Mouse (Mus musculus): ENCODE results near the gene Glrx3. TPM values are rescaled to one million over a fixed set of nuclear protein-coding genes. Genes with fewer than 3 reads are reported as not detected.

The Glrx3 gene
- 196 and 218 TPM in 2 replicates for polyA plus RNA-seq (2015; fragmentation: Nextera tagmentation; extraction: Ambion mirVana)

DNA sequence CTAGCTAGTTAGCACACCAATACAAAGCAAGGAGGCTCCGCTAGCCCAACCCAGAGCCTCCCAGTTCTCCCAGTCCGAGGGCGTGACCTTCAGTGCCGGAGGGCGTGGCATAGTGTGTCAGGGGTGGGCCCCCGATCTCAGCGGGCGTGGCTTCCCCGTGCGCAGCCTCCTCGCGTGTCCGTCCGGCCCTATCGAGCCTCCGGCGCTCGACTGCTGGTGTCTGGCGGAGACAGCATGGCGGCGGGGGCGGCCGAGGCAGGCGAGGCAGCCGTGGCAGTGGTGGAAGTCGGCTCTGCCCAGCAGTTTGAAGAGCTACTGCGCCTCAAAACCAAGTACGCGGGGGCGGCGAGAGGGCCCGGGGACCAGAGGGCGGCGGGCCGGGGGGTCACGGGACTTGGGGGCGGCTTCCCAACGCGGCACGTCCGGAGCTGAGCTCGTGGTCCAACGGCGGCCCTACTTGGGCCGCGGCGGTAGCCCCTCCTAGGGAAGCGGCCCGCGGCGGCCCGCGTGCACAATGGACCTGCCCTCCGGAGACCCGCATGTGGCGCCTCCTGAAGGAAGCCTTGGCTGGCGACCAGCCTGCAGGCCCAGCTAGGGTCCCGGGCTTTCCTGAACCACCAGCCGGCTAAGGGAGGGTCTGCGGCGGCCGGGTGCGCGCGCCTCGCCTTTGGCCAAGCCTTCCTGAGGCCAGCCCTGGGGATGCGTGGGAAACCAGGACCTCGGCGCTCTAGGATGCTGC is at the start of gene Glrx3:
Gene Glrx3, plus strand, starts transcription at position 175 of the 739 bp plus-strand sequence.
- H3K36me3 ChIP-seq (ENCODE audit: control insufficient read depth, insufficient read depth, low read length): 0 out of 2 replicates have a peak, but pooled peaks cover 3% of the 10 kb centered on the region
- 1% methylated on average over 69 of the region's 69 CpGs for WGBS
- peak within 1 kb of the TSS; percentile 96 for H3K9ac ChIP-seq (ENCODE audit: low read length)
- H3K4me2 ChIP-seq (ENCODE audit: low read depth, low read length): peak within 1 kb of the TSS; percentile 80
- H3K9me3 ChIP-seq (replicated peaks; ENCODE audit: control insufficient read depth, low read length): no peaks in the 10 kb centered on the region
- H3K27me3 ChIP-seq (ENCODE audit: control insufficient read depth, insufficient read depth, low read length): no peaks in the 10 kb centered on the region
- peak within 1 kb of the TSS; percentile 89 for H3K27ac ChIP-seq (ENCODE audit: low read length)
- H3K4me1 ChIP-seq (ENCODE audit: control insufficient read depth, insufficient read depth, low read length): peaks cover 15% of the 10 kb centered on the region
- peak within 1 kb of the TSS; percentile 99 for H3K4me3 ChIP-seq (replicated peaks; ENCODE audit: low read length)
- peak; percentile 98 for ATAC-seq (ENCODE audit: insufficient read depth, low FRiP score)

DNA sequence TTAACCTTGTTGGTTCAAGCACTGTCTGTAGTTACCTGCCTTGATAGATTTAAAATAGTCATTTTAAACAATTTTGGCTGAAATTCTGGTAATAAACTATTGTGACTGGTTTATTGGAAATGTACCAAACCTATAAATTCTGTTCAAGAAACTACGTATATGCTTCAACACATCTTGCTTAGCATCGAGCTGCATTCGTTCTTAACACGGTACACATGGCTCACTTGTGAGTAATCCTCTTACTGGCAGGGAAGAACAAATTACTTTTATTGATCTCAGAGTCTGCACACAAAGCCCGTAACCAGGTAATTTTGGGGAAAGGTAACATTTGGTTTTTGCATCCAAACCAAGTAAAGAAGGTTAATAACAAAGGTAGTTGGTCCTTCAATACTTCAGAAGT is 49.6 kb upstream of the Glrx3 start:
- no peaks in the 10 kb centered on the region for H3K9me3 ChIP-seq (replicated peaks; ENCODE audit: control insufficient read depth, low read length)
- no peak for ATAC-seq (ENCODE audit: insufficient read depth, low FRiP score)
- 75% methylated on average over 5 of the region's 5 CpGs for WGBS

GRCm38 (mm10) chr7:137395421-137395820 is 42.0 kb upstream of the Glrx3 start:
- H3K4me2 ChIP-seq (ENCODE audit: low read depth, low read length): no peak overlapping the region
- no peak overlapping the region for H3K27ac ChIP-seq (ENCODE audit: low read length)
- H3K9me3 ChIP-seq (replicated peaks; ENCODE audit: control insufficient read depth, low read length): no peaks in the 10 kb centered on the region
- no peak overlapping the region for H3K9ac ChIP-seq (ENCODE audit: low read length)
- ATAC-seq (ENCODE audit: insufficient read depth, low FRiP score): no peak
- no peak overlapping the region for H3K4me3 ChIP-seq (replicated peaks; ENCODE audit: low read length)
- no peaks in the 10 kb centered on the region for H3K27me3 ChIP-seq (ENCODE audit: control insufficient read depth, insufficient read depth, low read length)
- H3K36me3 ChIP-seq (ENCODE audit: control insufficient read depth, insufficient read depth, low read length): no peaks in the 10 kb centered on the region
- H3K4me1 ChIP-seq (ENCODE audit: control insufficient read depth, insufficient read depth, low read length): 0 out of 2 replicates have a peak, but pooled peaks cover 2% of the 10 kb centered on the region
- WGBS: 70% methylated on average over 4 of the region's 4 CpGs

More for the DNA sequence above, 49.6 kb upstream of the Glrx3 start:
- Histone ChIP-seq H3K9ac (ENCODE audit: low read length) (no peak overlapping the region), H3K27me3 (ENCODE audit: control insufficient read depth, insufficient read depth, low read length) (no peaks in the 10 kb centered on the region), H3K4me3 (replicated peaks; ENCODE audit: low read length) (no peak overlapping the region), H3K4me2 (ENCODE audit: low read depth, low read length) (no peak overlapping the region), H3K27ac (ENCODE audit: low read length) (no peak overlapping the region), H3K4me1 (ENCODE audit: control insufficient read depth, insufficient read depth, low read length) (no peaks in the 10 kb centered on the region; the same call in 1 of the 2 replicates), H3K36me3 (ENCODE audit: control insufficient read depth, insufficient read depth, low read length) (no peaks in the 10 kb centered on the region)

GRCm38 (mm10) chr7:137397361-137397910 is 40.0 kb upstream of the Glrx3 start:
- Histone ChIP-seq H3K9ac (ENCODE audit: low read length) (no peak overlapping the region), H3K4me2 (ENCODE audit: low read depth, low read length) (no peak overlapping the region), H3K9me3 (replicated peaks; ENCODE audit: control insufficient read depth, low read length) (no peaks in the 10 kb centered on the region), H3K4me3 (replicated peaks; ENCODE audit: low read length) (no peak overlapping the region), H3K27ac (ENCODE audit: low read length) (no peak overlapping the region), H3K4me1 (ENCODE audit: control insufficient read depth, insufficient read depth, low read length) (0 out of 2 replicates have a peak, but pooled peaks cover 2% of the 10 kb centered on the region), H3K27me3 (ENCODE audit: control insufficient read depth, insufficient read depth, low read length) (no peaks in the 10 kb centered on the region), H3K36me3 (ENCODE audit: control insufficient read depth, insufficient read depth, low read length) (no peaks in the 10 kb centered on the region)
- ATAC-seq (ENCODE audit: insufficient read depth, low FRiP score): no peak
- 91% methylated on average over 8 of the region's 8 CpGs for WGBS

GRCm38 (mm10) chr7:137398973-137399372 is 38.4 kb upstream of the Glrx3 start:
- Histone ChIP-seq H3K4me1 (ENCODE audit: control insufficient read depth, insufficient read depth, low read length) (0 out of 2 replicates have a peak, but pooled peaks cover 2% of the 10 kb centered on the region), H3K9ac (ENCODE audit: low read length) (no peak overlapping the region), H3K4me2 (ENCODE audit: low read depth, low read length) (no peak overlapping the region), H3K36me3 (ENCODE audit: control insufficient read depth, insufficient read depth, low read length) (no peaks in the 10 kb centered on the region), H3K27me3 (ENCODE audit: control insufficient read depth, insufficient read depth, low read length) (no peaks in the 10 kb centered on the region), H3K9me3 (replicated peaks; ENCODE audit: control insufficient read depth, low read length) (no peaks in the 10 kb centered on the region), H3K4me3 (replicated peaks; ENCODE audit: low read length) (no peak overlapping the region), H3K27ac (ENCODE audit: low read length) (no peak overlapping the region)
- ATAC-seq (ENCODE audit: insufficient read depth, low FRiP score): no peak
- WGBS: 91% methylated on average over 4 of the region's 4 CpGs

DNA sequence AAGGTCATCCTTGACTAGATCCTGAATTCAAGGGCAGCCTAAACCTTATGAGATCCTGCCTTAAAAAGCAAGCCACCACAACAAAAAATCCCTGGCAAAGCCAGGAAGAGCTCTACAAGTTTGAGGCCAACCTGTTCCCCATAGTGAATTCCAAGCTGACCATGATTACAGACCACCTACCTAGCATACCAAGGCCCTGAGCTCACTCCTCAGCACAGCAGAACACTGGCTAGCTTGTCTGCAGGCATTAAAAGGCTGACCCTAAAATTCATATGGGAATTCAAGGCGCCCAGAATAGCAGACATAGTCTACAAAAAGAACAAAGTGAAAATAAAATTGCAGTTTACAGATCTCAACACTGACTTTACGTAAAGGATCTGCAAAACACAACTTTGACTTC is 33.3 kb upstream of the Glrx3 start:
- WGBS: 78% methylated on average over 2 of the region's 2 CpGs
- Histone ChIP-seq H3K27ac (ENCODE audit: low read length) (no peak overlapping the region), H3K9ac (ENCODE audit: low read length) (no peak overlapping the region)

DNA sequence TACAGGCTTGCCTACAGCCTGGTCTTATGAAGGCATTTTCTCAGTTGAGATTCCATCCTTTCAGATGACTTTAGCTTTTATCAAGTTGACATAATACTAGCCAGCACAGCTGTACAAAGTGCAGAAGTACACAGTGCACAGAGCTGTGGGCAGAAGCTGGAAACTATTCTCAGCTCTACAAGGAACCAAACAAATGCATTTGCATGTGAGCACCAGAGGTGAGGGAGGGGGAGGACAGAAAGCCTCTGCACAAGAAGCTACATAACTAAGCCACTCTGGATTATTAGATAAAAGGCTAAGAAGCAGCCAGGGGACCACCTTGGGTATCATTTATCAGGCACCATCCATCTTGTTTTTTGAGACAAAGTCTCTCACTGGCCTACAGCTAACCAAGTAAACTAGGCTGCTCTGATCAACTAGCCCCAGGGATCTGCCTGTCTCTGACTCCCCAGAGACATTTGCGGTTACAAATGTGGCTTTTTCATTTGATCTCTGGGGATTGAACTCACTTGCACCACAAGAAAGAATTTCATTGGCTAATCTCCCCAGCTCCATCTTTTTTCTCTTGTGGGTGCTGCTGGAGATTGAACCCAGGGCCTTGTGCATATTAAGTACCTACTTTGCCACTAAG is 29.9 kb upstream of the Glrx3 start:
- Histone ChIP-seq H3K9me3 (replicated peaks; ENCODE audit: control insufficient read depth, low read length) (no peaks in the 10 kb centered on the region), H3K27ac (ENCODE audit: low read length) (no peak overlapping the region), H3K27me3 (ENCODE audit: control insufficient read depth, insufficient read depth, low read length) (no peaks in the 10 kb centered on the region), H3K4me3 (replicated peaks; ENCODE audit: low read length) (no peak overlapping the region), H3K9ac (ENCODE audit: low read length) (no peak overlapping the region), H3K4me2 (ENCODE audit: low read depth, low read length) (no peak overlapping the region), H3K36me3 (ENCODE audit: control insufficient read depth, insufficient read depth, low read length) (no peaks in the 10 kb centered on the region), H3K4me1 (ENCODE audit: control insufficient read depth, insufficient read depth, low read length) (0 out of 2 replicates have a peak, but pooled peaks cover 6% of the 10 kb centered on the region)
- WGBS: 95% methylated on average over 1 of the region's 1 CpGs
- no peak for ATAC-seq (ENCODE audit: insufficient read depth, low FRiP score)

More for the DNA sequence above, 33.3 kb upstream of the Glrx3 start:
- no peaks in the 10 kb centered on the region for H3K9me3 ChIP-seq (replicated peaks; ENCODE audit: control insufficient read depth, low read length)
- no peaks in the 10 kb centered on the region for H3K4me1 ChIP-seq (ENCODE audit: control insufficient read depth, insufficient read depth, low read length)
- H3K36me3 ChIP-seq (ENCODE audit: control insufficient read depth, insufficient read depth, low read length): no peaks in the 10 kb centered on the region
- H3K27me3 ChIP-seq (ENCODE audit: control insufficient read depth, insufficient read depth, low read length): no peaks in the 10 kb centered on the region
- H3K4me3 ChIP-seq (replicated peaks; ENCODE audit: low read length): no peak overlapping the region
- no peak overlapping the region for H3K4me2 ChIP-seq (ENCODE audit: low read depth, low read length)
- no peak for ATAC-seq (ENCODE audit: insufficient read depth, low FRiP score)

GRCm38 (mm10) chr7:137410337-137411197 is 26.8 kb upstream of the Glrx3 start, which contains the start of gene 9430038I01Rik:
9430038I01Rik (minus strand) TSS chr7:137410762.
- Histone ChIP-seq H3K4me1 (ENCODE audit: control insufficient read depth, insufficient read depth, low read length) (0 out of 2 replicates have a peak, but pooled peaks cover 6% of the 10 kb centered on the region), H3K27ac (ENCODE audit: low read length) (peak within 1 kb of the TSS; percentile 97), H3K4me2 (ENCODE audit: low read depth, low read length) (peak within 1 kb of the TSS; percentile 64), H3K4me3 (replicated peaks; ENCODE audit: low read length) (peak within 1 kb of the TSS; percentile 86), H3K9ac (ENCODE audit: low read length) (peak within 1 kb of the TSS; percentile 87), H3K9me3 (replicated peaks; ENCODE audit: control insufficient read depth, low read length) (no peaks in the 10 kb centered on the region), H3K36me3 (ENCODE audit: control insufficient read depth, insufficient read depth, low read length) (no peaks in the 10 kb centered on the region), H3K27me3 (ENCODE audit: control insufficient read depth, insufficient read depth, low read length) (no peaks in the 10 kb centered on the region)
- peak; percentile 99 for ATAC-seq (ENCODE audit: insufficient read depth, low FRiP score)
- WGBS: under 1% methylated on average over 60 of the region's 63 CpGs

All from stomach, embryonic 16.5 days (tissue).